ENCODE assay signal across 8 mouse cellular contexts in genomic region chr19:15836956-15837714, GRCm38 (mm10).
A peak's percentile ranks its signal among the peaks of the same experiment; 100 is the strongest.
DNase-seq lines count a peak whose midpoint lies in the region; ATAC-seq and TF ChIP-seq lines count a peak whose summit lies in the region.

No protein-coding gene starts in this region.

- H3K27me3 ChIP-seq in intestine, embryonic 15.5 days (replicated peaks) = no peaks in the 10 kb centered on the region
- no peaks in the 10 kb centered on the region for H3K27me3 ChIP-seq in intestine, embryonic 16.5 days (replicated peaks; ENCODE audit: control insufficient read depth, insufficient read depth, low read length)
- no peaks in the 10 kb centered on the region for H3K27me3 ChIP-seq in MEL (ENCODE audit: control insufficient read depth in 1 of 2, insufficient read depth in 2 of 2, low read length in 2 of 2)
- H3K27me3 ChIP-seq in forebrain, embryonic 13.5 days = 0 out of 2 replicates have a peak, but pooled peaks cover 3% of the 10 kb centered on the region

- H3K4me2 ChIP-seq in intestine, embryonic 15.5 days (replicated peaks) = no peak overlapping the region
- H3K4me2 ChIP-seq in intestine, embryonic 16.5 days (ENCODE audit: low read depth, low read length) = no peak overlapping the region
- peak overlapping the region; percentile 36 for H3K4me2 ChIP-seq in forebrain, embryonic 13.5 days

- no peak overlapping the region for H3K4me3 ChIP-seq in intestine, embryonic 15.5 days (replicated peaks)
- no peak overlapping the region for H3K4me3 ChIP-seq in intestine, embryonic 16.5 days (ENCODE audit: low read length)
- peak overlapping the region in 1 of 2 experiments; percentile 13; a peak in 1 of 4 replicates for H3K4me3 ChIP-seq in MEL (ENCODE audit: control insufficient read depth in 1 of 2, insufficient read depth in 1 of 2, low read depth in 2 of 2, low read length in 2 of 2)
- H3K4me3 ChIP-seq in forebrain, embryonic 13.5 days = no peak overlapping the region

- no peak for TF ChIP-seq CTCF in MEL (IDR thresholded peaks at IDR 0.05 in 2 of 3, conservative IDR thresholded peaks at IDR 0.05 in 1 of 3; ENCODE audit: control insufficient read depth in 1 of 3, insufficient read depth in 1 of 3, low read depth in 2 of 3, low read length in 3 of 3, poor library complexity in 1 of 3, severe bottlenecking in 1 of 3)

- H3K79me2 ChIP-seq in MEL (ENCODE audit: control insufficient read depth, insufficient read depth, low read length, poor library complexity) = no peaks in the 10 kb centered on the region

- no peak for TF ChIP-seq POLR2A in MEL (IDR thresholded peaks at IDR 0.05; ENCODE audit: control insufficient read depth in 1 of 2, insufficient read depth in 1 of 2, low read depth in 1 of 2, low read length in 2 of 2, poor library complexity in 1 of 2)

- H3K36me3 ChIP-seq in intestine, embryonic 15.5 days = no peaks in the 10 kb centered on the region
- H3K36me3 ChIP-seq in intestine, embryonic 16.5 days (ENCODE audit: control insufficient read depth, insufficient read depth, low read length) = no peaks in the 10 kb centered on the region
- H3K36me3 ChIP-seq in MEL (ENCODE audit: control insufficient read depth in 1 of 2, insufficient read depth in 2 of 2, low read length in 2 of 2) = peaks cover 0 to 24% of the 10 kb centered on the region in 2 experiments; a peak in 2 of 4 replicates
- H3K36me3 ChIP-seq in forebrain, embryonic 13.5 days (ENCODE audit: poor library complexity, severe bottlenecking) = no peaks in the 10 kb centered on the region

- H3K4me1 ChIP-seq in intestine, embryonic 15.5 days (replicated peaks) = peaks cover 14% of the 10 kb centered on the region; the same call in 1 of the 2 replicates
- H3K4me1 ChIP-seq in intestine, embryonic 16.5 days (ENCODE audit: control insufficient read depth, insufficient read depth, low read length) = peaks cover 8% of the 10 kb centered on the region; the same call in 1 of the 2 replicates
- peaks cover 18 to 29% of the 10 kb centered on the region in 2 experiments for H3K4me1 ChIP-seq in MEL (ENCODE audit: control insufficient read depth in 1 of 2, insufficient read depth in 2 of 2, low read length in 2 of 2)
- H3K4me1 ChIP-seq in forebrain, embryonic 13.5 days = peaks cover 36% of the 10 kb centered on the region

- H3K27ac ChIP-seq in intestine, embryonic 15.5 days = no peak overlapping the region
- no peak overlapping the region for H3K27ac ChIP-seq in intestine, embryonic 16.5 days (ENCODE audit: low read length)
- H3K27ac ChIP-seq in MEL (ENCODE audit: control insufficient read depth, low read depth, low read length) = peak overlapping the region; percentile 89
- H3K27ac ChIP-seq in forebrain, embryonic 13.5 days = peak overlapping the region; percentile 74

- ATAC-seq in intestine, embryonic 15.5 days = peak; percentile 55; the same call in 1 of the 2 replicates
- no peak; the same call in 1 of the 2 replicates for ATAC-seq in intestine, embryonic 16.5 days
- peak; percentile 88 for ATAC-seq in forebrain, embryonic 13.5 days
- peak; percentile 85 for ATAC-seq in megakaryocyte progenitor cell, adult 5-6 weeks (replicated peaks; ENCODE audit: poor library complexity)
- no peak for ATAC-seq in frontal cortex, adult (ENCODE audit: low TSS enrichment)

- intact Hi-C loops in left cerebral cortex, postnatal 10 days (cut with DNase I) = no loop called here

- WGBS in intestine, embryonic 15.5 days = 13% methylated on average over 7 of the region's 7 CpGs
- WGBS in intestine, embryonic 16.5 days = 12% methylated on average over 7 of the region's 7 CpGs
- 11% methylated on average over 7 of the region's 7 CpGs for WGBS in forebrain, embryonic 13.5 days

- H3K9me3 ChIP-seq in intestine, embryonic 15.5 days = no peaks in the 10 kb centered on the region
- no peaks in the 10 kb centered on the region for H3K9me3 ChIP-seq in intestine, embryonic 16.5 days (ENCODE audit: control insufficient read depth, low read length)
- no peaks in the 10 kb centered on the region for H3K9me3 ChIP-seq in MEL (replicated peaks; ENCODE audit: insufficient read depth, low read length)
- no peaks in the 10 kb centered on the region for H3K9me3 ChIP-seq in forebrain, embryonic 13.5 days (replicated peaks)

- no peak overlapping the region for H3K9ac ChIP-seq in intestine, embryonic 15.5 days
- no peak overlapping the region for H3K9ac ChIP-seq in intestine, embryonic 16.5 days (ENCODE audit: low read depth, low read length)
- H3K9ac ChIP-seq in MEL (ENCODE audit: control insufficient read depth, low read depth, low read length, poor library complexity, severe bottlenecking) = peak overlapping the region; percentile 23
- no peak overlapping the region for H3K9ac ChIP-seq in forebrain, embryonic 13.5 days

- TF ChIP-seq RAD21 in MEL (IDR thresholded peaks at IDR 0.05; ENCODE audit: low read depth, low read length) = no peak

- DNase-seq in MEL (ENCODE audit: low read depth, low spot score) = peak; percentile 87
- DNase-seq in layer of hippocampus, adult 9-11 months = no peak
- no peak for DNase-seq in left cerebral cortex, postnatal 10 days (ENCODE audit: extremely low spot score in 1 of 2, low spot score in 2 of 2)

- TF ChIP-seq EP300 in MEL (IDR thresholded peaks at IDR 0.05; ENCODE audit: low read depth in 1 of 2, low read length in 2 of 2) = peak; percentile 64 to 86; a peak in 3 of 4 replicates

TF ChIP-seq in MEL, 35 proteins besides CTCF, POLR2A, EP300 and RAD21:
- TF ChIP-seq E2F4 (IDR thresholded peaks at IDR 0.05; ENCODE audit: borderline replicate concordance, low read depth, low read length) (no peak), GABPA (IDR thresholded peaks at IDR 0.05; ENCODE audit: low read depth, low read length) (no peak), POLR2AphosphoS2 (IDR thresholded peaks at IDR 0.05; ENCODE audit: low read length) (no peak), TBP (IDR thresholded peaks at IDR 0.05; ENCODE audit: low read depth, low read length) (no peak), POLR2AphosphoS5 (IDR thresholded peaks at IDR 0.05; ENCODE audit: borderline replicate concordance, low read depth, low read length) (no peak), USF2 (IDR thresholded peaks at IDR 0.05; ENCODE audit: borderline replicate concordance in 1 of 2, insufficient read depth in 1 of 2, low read depth in 1 of 2, low read length in 2 of 2) (no peak), UBTF (IDR thresholded peaks at IDR 0.05; ENCODE audit: borderline replicate concordance, insufficient read depth, low read depth, low read length) (no peak), SMC3 (IDR thresholded peaks at IDR 0.05; ENCODE audit: low read depth, low read length) (no peak), MAFK (IDR thresholded peaks at IDR 0.05; ENCODE audit: borderline replicate concordance, low read depth, low read length) (no peak), ELF1 (IDR thresholded peaks at IDR 0.05; ENCODE audit: low read depth, low read length) (no peak), SIN3A (IDR thresholded peaks at IDR 0.05; ENCODE audit: low read length) (no peak; the same call in 1 of the 2 replicates), GATA1 (IDR thresholded peaks at IDR 0.05; ENCODE audit: low read depth, low read length) (peak; percentile 53; the same call in 1 of the 2 replicates), ZMIZ1 (IDR thresholded peaks at IDR 0.05; ENCODE audit: low read depth, low read length) (0 out of 2 replicates have a peak, but pooled peaks have one; percentile 10), USF1 (IDR thresholded peaks at IDR 0.05; ENCODE audit: low read depth, low read length) (peak; percentile 47; the same call in 1 of the 2 replicates), MEF2A (IDR thresholded peaks at IDR 0.05; ENCODE audit: extremely low read depth, insufficient replicate concordance, low read depth, low read length, poor library complexity, severe bottlenecking) (no peak), MYC (IDR thresholded peaks at IDR 0.05; ENCODE audit: low read depth, low read length) (no peak), BHLHE40 (IDR thresholded peaks at IDR 0.05; ENCODE audit: borderline replicate concordance, low read depth, low read length) (no peak), NRF1 (IDR thresholded peaks at IDR 0.05; ENCODE audit: insufficient read depth, low read depth, low read length, poor library complexity, severe bottlenecking) (no peak), ZNF384 (IDR thresholded peaks at IDR 0.05; ENCODE audit: low read depth, low read length) (peak; percentile 62), ETS1 (IDR thresholded peaks at IDR 0.05; ENCODE audit: low read depth, low read length) (peak; percentile 89), MYB (IDR thresholded peaks at IDR 0.05; ENCODE audit: low read depth, low read length) (peak; percentile 83), TCF12 (IDR thresholded peaks at IDR 0.05; ENCODE audit: low read depth, low read length) (peak; percentile 75), JUND (IDR thresholded peaks at IDR 0.05; ENCODE audit: low read depth, low read length) (no peak), MAZ (IDR thresholded peaks at IDR 0.05; ENCODE audit: low read depth, low read length) (no peak), CHD1 (IDR thresholded peaks at IDR 0.05; ENCODE audit: low read depth, low read length) (peak; percentile 93), HCFC1 (IDR thresholded peaks at IDR 0.05; ENCODE audit: low read depth, low read length) (peak; percentile 12; the same call in 1 of the 2 replicates), KAT2A (conservative IDR thresholded peaks at IDR 0.05; ENCODE audit: low read depth, low read length) (no peak), MXI1 (IDR thresholded peaks at IDR 0.05; ENCODE audit: low read depth, low read length) (peak; percentile 39; the same call in 1 of the 2 replicates), MAX (IDR thresholded peaks at IDR 0.05; ENCODE audit: low read length) (peak; percentile 42; the same call in 1 of the 2 replicates), RCOR1 (IDR thresholded peaks at IDR 0.05; ENCODE audit: low read depth, low read length) (0 out of 2 replicates have a peak, but pooled peaks have one; percentile 43), CHD2 (IDR thresholded peaks at IDR 0.05; ENCODE audit: low read length) (no peak), TAL1 (IDR thresholded peaks at IDR 0.05; ENCODE audit: low read length) (no peak), NELFE (IDR thresholded peaks at IDR 0.05; ENCODE audit: low read depth, low read length) (peak; percentile 41; the same call in 1 of the 2 replicates), ZC3H11A (IDR thresholded peaks at IDR 0.05; ENCODE audit: low read depth, low read length) (no peak), ZKSCAN1 (IDR thresholded peaks at IDR 0.05; ENCODE audit: low read depth, low read length) (no peak)
TF ChIP-seq in MEL: peak in this region for 13.

Comparison
In these comparisons a context has a peak if more than half of its experiments do, and no peak if none do; other contexts are left out.
1. ATAC-seq: peak in intestine, embryonic 15.5 days (single experiment), forebrain, embryonic 13.5 days (single experiment) and megakaryocyte progenitor cell, adult 5-6 weeks (single experiment); none in intestine, embryonic 16.5 days (single experiment) and frontal cortex, adult (single experiment).
2. H3K27ac ChIP-seq: peak in MEL (single experiment) and forebrain, embryonic 13.5 days (single experiment); none in intestine, embryonic 15.5 days (single experiment) and intestine, embryonic 16.5 days (single experiment).